Mouse (Mus musculus) neural tube, embryonic 11.5 days (tissue): ENCODE data around the gene Atp5s. TPM values are rescaled to one million over a fixed set of nuclear protein-coding genes. Genes with fewer than 3 reads are reported as not detected.

Experiments used
- ATAC-seq: fragments of 200-750 bp; cut with Nextera tagmentation; 2 replicates; pipeline ENCODE4 v1.8.0; 2017; ENCODE audit warnings: moderate number of reproducible peaks, mild to moderate bottlenecking, moderate TSS enrichment, moderate library complexity; ENCODE audit not compliant: insufficient read depth, low FRiP score, low TSS enrichment
- DNase-seq: peaks from one replicate; pipeline ENCODE4 v3.0.0-alpha.2; 2015; ENCODE audit warnings: low spot score
- H3K27ac ChIP-seq: fragments of 300-500 bp; sonication (generic); 2 replicates; pipeline ENCODE4 v1.5.1; 2014; ENCODE audit warnings: low read depth, mild to moderate bottlenecking, low read length
- H3K27me3 ChIP-seq: fragments of 300-500 bp; sonication (generic); 2 replicates; pipeline ENCODE4 v1.6.1; 2014; ENCODE audit warnings: mild to moderate bottlenecking, low read length, mixed read lengths; ENCODE audit not compliant: control insufficient read depth, insufficient read depth
- H3K36me3 ChIP-seq: fragments of 300-500 bp; sonication (generic); 2 replicates; pipeline ENCODE4 v1.6.1; 2014; ENCODE audit warnings: mild to moderate bottlenecking, low read length, moderate library complexity, mixed read lengths; ENCODE audit not compliant: control insufficient read depth, insufficient read depth
- H3K4me1 ChIP-seq: fragments of 300-500 bp; sonication (generic); 2 replicates; pipeline ENCODE4 v1.6.1; 2014; ENCODE audit warnings: low read length, mixed read lengths; ENCODE audit not compliant: control insufficient read depth, insufficient read depth
- H3K4me2 ChIP-seq: fragments of 300-500 bp; sonication (generic); 2 replicates; pipeline ENCODE4 v1.6.1; 2014; ENCODE audit warnings: low read depth, mild to moderate bottlenecking, moderate library complexity
- H3K4me3 ChIP-seq: fragments of 300-500 bp; sonication (generic); 2 replicates; pipeline ENCODE4 v1.5.1; 2014; ENCODE audit warnings: low read depth, low read length
- H3K9ac ChIP-seq: fragments of 300-500 bp; sonication (generic); 2 replicates; pipeline ENCODE4 v1.6.1; 2014; ENCODE audit warnings: mild to moderate bottlenecking, low read length
- H3K9me3 ChIP-seq: fragments of 300-500 bp; sonication (generic); 2 replicates; pipeline ENCODE4 v1.6.1; 2016; ENCODE audit warnings: low read length; ENCODE audit not compliant: control insufficient read depth
- WGBS: fragments of 180-500 bp; shearing (Covaris S2); extraction: QIAGEN DNeasy Blood & Tissue Kit; methylation state at CpG from one replicate; pipeline ENCODE4 v1.1.7; 2014; 5-methylcytosine and 5-hydroxymethylcytosine counted together
- polyA plus RNA-seq: library from polyadenylated mRNA; unstranded; fragments of >200 nt; fragmentation: Nextera tagmentation; extraction: Ambion mirVana; gene quantifications from 2 replicates; pipeline ENCODE4 v1.2.1, GENCODE M21; 2014

Atp5s gene
- polyA plus RNA-seq, result 21.1 and 24.0 TPM in 2 replicates

GRCm38 (mm10) chr12:69724711-69725460 lies at the start of gene Atp5s, which contains the start of gene L2hgdh:
Atp5s (plus strand) TSS chr12:69724950.
L2hgdh (minus strand) TSS chr12:69724873.
- Histone ChIP-seq H3K4me3 (peak within 1 kb of the TSS; percentile 65), H3K4me2 (peak within 1 kb of the TSS; percentile 81), H3K9me3 (no peaks in the 10 kb centered on the region), H3K27me3 (no peaks in the 10 kb centered on the region), H3K4me1 (no peaks in the 10 kb centered on the region), H3K9ac (peak within 1 kb of the TSS; percentile 62), H3K27ac (0 out of 2 replicates have a peak within 1 kb of the TSS, but pooled peaks have one; percentile 61), H3K36me3 (peaks cover 3% of the 10 kb centered on the region; the same call in 1 of the 2 replicates)
- under 1% methylated on average over 56 of the region's 60 CpGs for WGBS
- DNase-seq (peak; percentile 98), ATAC-seq (peak; percentile 98)

- Histone ChIP-seq H3K27me3 (no peaks in the 10 kb centered on the region), H3K4me1 (peaks cover 4% of the 10 kb centered on the region; the same call in 1 of the 2 replicates), H3K36me3 (no peaks in the 10 kb centered on the region), H3K9me3 (no peaks in the 10 kb centered on the region), H3K27ac (no peak overlapping the region), H3K4me2 (no peak overlapping the region), H3K9ac (no peak overlapping the region), H3K4me3 (no peak overlapping the region)
- 92% methylated on average over 4 of the region's 4 CpGs for WGBS
- DNase-seq, result no peak
- ATAC-seq, result no peak
Observed at GRCm38 (mm10) chr12:69676157-69676556, 48.6 kb upstream of the Atp5s start.

DNA sequence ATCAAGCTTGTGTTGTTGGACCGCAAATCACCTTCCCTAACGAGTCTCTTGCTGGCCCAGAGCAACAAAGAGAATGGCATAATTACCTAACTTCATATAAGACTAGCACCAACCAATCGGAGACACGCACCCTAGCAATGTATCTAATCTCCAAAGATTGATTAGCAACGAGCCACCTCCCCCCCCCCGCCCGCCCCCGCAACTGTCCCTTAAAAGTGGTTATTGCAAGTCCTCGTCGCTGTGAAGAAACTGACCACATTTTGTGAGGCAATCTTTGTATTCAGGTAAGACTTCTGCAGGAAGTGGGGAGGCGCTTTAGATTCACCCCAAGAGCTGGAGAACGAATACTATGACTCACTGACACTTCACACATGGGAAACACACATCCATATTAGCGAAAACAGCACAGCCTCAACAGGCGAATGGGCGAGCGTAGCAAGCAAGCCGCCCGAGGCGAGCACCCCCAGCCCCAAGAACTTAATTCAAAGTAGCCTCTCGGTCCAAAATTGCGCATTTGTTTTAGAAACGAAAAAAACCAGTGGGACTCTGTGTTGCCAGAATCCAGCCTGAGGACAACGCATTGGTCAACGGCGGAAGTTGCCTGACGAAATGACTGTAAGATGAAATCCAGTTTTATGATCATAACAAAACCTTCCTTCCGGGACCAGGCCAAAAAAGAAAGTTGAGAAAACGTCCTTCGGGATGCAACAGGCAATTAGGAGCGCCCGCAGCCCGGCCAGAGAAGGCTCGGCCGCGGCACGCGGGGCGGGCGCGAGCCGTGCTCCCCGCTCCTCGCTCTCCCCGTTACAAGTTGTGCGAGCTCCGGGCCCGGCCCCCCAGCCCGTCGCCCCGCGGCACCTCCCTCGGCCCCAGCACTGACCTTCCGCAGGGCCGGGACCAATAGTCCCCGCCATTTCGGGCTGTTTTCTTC lies 43.9 kb upstream of the Atp5s start:
- Histone ChIP-seq H3K9me3 (no peaks in the 10 kb centered on the region), H3K27me3 (no peaks in the 10 kb centered on the region), H3K36me3 (no peaks in the 10 kb centered on the region), H3K27ac (peak overlapping the region; percentile 97), H3K4me2 (peak overlapping the region; percentile 67), H3K4me1 (peaks cover 4% of the 10 kb centered on the region; the same call in 1 of the 2 replicates), H3K9ac (peak overlapping the region; percentile 97), H3K4me3 (peak overlapping the region; percentile 73)
- ATAC-seq, result no peak; the same call in none of the 2 replicates
- DNase-seq, result peak; percentile 59
- under 1% methylated on average over 55 of the region's 56 CpGs for WGBS

DNA sequence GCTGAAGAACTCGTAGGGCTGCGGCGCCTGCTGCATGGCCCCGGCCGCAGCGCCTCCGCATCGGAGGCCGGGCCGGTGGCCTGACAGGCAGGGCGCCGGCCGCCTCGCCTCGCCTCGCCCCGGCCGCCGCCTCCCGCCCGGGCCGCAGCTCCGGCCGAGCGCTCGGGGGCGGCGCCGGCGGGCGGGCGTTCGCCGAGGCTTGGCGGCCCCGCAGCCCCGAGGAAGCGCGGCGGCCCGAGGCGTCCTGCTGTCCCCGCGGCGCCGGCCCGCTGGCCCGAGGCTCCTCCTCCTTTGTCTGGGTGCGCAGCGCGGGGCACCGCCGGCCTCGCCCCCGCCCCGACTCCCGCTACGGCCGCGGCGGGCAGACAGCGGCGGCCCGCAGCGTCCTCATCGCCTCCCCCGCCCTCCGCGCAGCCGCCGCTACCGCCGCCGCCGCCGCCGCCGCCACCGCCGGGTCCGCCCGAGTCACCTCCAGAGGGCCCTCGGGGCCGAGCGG lies 43.1 kb upstream of the Atp5s start, which contains the start of gene Sos2:
TSS of gene Sos2 (minus strand) at position 287 of the 496 bp plus-strand sequence.
- H3K4me1 ChIP-seq, result peaks cover 4% of the 10 kb centered on the region; the same call in 1 of the 2 replicates
- peak within 1 kb of the TSS; percentile 73 for H3K4me3 ChIP-seq
- DNase-seq (peak; percentile 74), ATAC-seq (peak; percentile 82)
- WGBS, result under 1% methylated on average over 63 of the region's 85 CpGs
- peak within 1 kb of the TSS; percentile 97 for H3K27ac ChIP-seq
- no peaks in the 10 kb centered on the region for H3K27me3 ChIP-seq
- peak within 1 kb of the TSS; percentile 67 for H3K4me2 ChIP-seq
- H3K9me3 ChIP-seq, result no peaks in the 10 kb centered on the region
- no peaks in the 10 kb centered on the region for H3K36me3 ChIP-seq
- H3K9ac ChIP-seq, result peak within 1 kb of the TSS; percentile 97

DNA sequence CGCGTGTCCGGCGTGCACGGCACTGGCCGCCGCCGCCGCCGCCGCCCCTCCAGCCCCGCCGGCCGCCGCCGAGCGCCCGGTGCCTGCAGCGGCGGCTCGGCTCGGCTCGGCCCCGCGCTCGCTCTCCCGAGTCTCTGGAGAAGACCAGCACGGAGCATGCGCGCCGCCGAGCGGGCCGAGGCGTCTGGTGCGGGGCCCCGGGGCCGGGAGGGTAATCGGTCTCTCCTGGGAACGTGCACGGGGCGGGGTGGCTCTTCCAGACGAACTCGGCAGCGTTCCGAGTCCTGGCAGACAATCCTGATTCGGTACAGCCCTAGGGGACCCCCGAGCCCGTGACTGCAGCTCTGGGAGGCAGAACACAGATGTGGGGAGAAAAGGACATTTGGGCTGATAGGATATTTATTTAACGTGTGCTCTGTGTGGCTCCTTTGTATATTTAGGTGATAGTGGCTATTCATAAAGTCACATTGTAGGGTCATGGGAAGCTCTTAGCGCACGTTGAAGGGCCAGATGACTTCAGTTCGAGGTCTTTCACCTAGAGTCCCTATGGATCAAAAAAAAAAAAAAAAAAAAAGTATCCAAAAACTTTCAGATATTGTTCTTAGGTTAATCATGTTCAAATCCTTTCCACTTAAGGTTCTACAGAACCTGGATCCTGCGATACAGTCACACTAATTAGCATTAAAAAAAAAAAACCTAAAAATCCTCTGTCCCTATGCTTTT lies 42.5 kb upstream of the Atp5s start:
- under 1% methylated on average over 42 of the region's 54 CpGs for WGBS
- peak; percentile 90 for ATAC-seq

DNA sequence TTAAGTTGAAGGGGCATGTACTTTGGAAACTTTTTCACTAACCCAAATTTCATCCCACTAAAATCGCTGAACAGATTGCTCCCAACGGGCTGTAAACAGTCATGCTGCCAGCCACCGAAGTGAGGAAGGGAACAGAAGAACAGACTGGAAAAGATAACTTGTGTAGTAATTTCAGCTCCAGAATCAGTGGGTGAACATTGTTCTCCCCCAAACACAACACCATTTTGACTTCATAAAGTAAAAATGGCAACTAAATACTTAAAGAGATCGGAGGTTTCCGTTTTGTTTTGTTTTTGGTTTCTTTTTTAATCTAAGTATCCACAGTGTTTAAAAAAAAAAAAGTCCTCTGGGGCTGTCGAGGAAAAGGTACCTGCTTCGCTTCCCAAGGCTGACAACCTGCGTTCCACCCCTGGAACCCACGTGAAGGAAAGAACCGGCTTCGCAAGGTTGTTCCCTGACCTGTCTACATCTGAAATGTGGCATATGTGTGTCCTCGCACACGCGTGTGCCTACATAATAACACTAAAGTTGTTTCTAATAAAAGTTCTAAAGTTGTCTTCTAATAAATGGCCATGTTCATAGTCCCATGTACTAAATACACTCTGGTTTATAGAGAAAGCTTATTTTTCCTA lies 41.8 kb upstream of the Atp5s start:
- ATAC-seq (no peak), DNase-seq (no peak)
- Histone ChIP-seq H3K4me3 (peak overlapping the region; percentile 73), H3K27me3 (no peaks in the 10 kb centered on the region), H3K9me3 (no peaks in the 10 kb centered on the region), H3K4me1 (peaks cover 4% of the 10 kb centered on the region; the same call in 1 of the 2 replicates), H3K36me3 (no peaks in the 10 kb centered on the region), H3K27ac (no peak overlapping the region), H3K4me2 (peak overlapping the region; percentile 67; the same call in 1 of the 2 replicates), H3K9ac (no peak overlapping the region)
- WGBS, result 48% methylated on average over 14 of the region's 14 CpGs

More for the DNA sequence above, 42.5 kb upstream of the Atp5s start:
- H3K9ac ChIP-seq, result peak overlapping the region; percentile 97
- H3K4me3 ChIP-seq, result peak overlapping the region; percentile 73
- no peaks in the 10 kb centered on the region for H3K27me3 ChIP-seq
- no peaks in the 10 kb centered on the region for H3K9me3 ChIP-seq
- H3K4me2 ChIP-seq, result peak overlapping the region; percentile 67
- H3K36me3 ChIP-seq, result no peaks in the 10 kb centered on the region
- peaks cover 4% of the 10 kb centered on the region; the same call in 1 of the 2 replicates for H3K4me1 ChIP-seq
- peak; percentile 91 for DNase-seq
- peak overlapping the region; percentile 97 for H3K27ac ChIP-seq

DNA sequence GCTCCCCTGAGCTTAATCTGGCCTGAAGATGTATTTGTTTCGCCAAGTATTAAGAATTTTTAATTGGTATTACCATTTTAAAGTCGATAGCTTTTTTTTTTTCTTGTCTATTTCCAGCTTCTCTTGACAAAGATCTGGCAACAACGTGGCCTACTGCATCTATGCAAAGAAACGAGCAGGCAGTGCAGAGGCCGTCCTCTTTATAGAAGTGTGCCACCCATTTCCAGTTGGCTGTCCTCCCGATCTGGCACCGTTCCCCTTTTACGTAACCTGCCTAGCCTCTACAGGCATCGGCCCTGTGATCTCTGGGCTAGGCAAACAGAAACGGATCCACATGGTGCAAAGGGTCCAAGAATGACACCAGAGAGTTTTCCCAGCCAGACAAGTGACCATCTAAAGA lies 41.2 kb upstream of the Atp5s start:
- H3K4me2 ChIP-seq, result no peak overlapping the region

More for the DNA sequence above, 41.2 kb upstream of the Atp5s start:
- ATAC-seq (no peak), DNase-seq (no peak)
- Histone ChIP-seq H3K9me3 (no peaks in the 10 kb centered on the region), H3K27me3 (no peaks in the 10 kb centered on the region), H3K4me1 (peaks cover 4% of the 10 kb centered on the region; the same call in 1 of the 2 replicates), H3K36me3 (no peaks in the 10 kb centered on the region), H3K9ac (no peak overlapping the region), H3K27ac (no peak overlapping the region), H3K4me3 (no peak overlapping the region)
- 60% methylated on average over 10 of the region's 10 CpGs for WGBS
